Mouse (Mus musculus) kidney, adult 2 months (tissue): ENCODE data around the gene Myl4.
"Not testable (repeated sequence)": the region's sequence is repeated elsewhere in the genome, so short reads cannot be mapped to it uniquely, and the experiment has no call there.

Experiments
- CTCF ChIP-seq: fragments of 200-500 bp; conservative IDR thresholded peaks from 2 replicates; pipeline ENCODE4 v1.5.1; 2011; ENCODE audit warnings: low read depth, mild to moderate bottlenecking, control low read depth, low read length, moderate library complexity, mixed read lengths; ENCODE audit not compliant: insufficient read depth, insufficient read length
- POLR2A ChIP-seq: fragments of 200-500 bp; IDR thresholded peaks from one replicate; pipeline ENCODE4 v1.6.1; 2011; ENCODE audit warnings: low read depth, low read length, control low read depth

DNA sequence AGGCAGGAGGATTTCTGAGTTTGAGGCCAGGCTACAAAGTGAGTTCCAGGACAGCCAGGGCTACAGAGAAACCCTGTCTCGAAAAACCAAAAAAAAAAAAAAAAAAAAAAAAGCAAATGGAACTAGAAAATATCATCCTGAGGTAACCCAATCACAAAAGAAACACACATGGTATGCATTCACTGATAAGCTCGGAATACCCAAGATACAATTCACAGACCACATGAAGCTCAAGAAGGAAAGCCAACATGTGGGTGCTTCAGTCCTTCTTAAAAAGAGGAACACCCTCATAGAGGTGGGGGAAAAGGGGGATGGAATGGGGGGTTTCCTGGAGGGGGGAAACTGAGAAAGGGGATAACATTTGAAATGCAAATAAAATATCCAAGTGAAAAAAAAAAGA is 7.1 kb upstream of the Myl4 start:
- TF ChIP-seq POLR2A, CTCF: not testable (repeated sequence)
